Mouse (Mus musculus): ENCODE measurements at regions not wholly inside any gene's neighbourhood (a gene's known extent, or its start where the extent isn't known, plus 50 kb on each side); places are given as distances from the start of the nearest gene placed in this dataset.

GRCm38 (mm10) chr14:76868131-76868530 is 168.4 kb upstream of the Ccdc122 start:
- Histone ChIP-seq H3K36me3 (replicated peaks; ENCODE audit: control insufficient read depth, insufficient read depth, low read depth) (no peaks in the 10 kb centered on the region), H3K4me3 (ENCODE audit: insufficient read depth in 1 of 2, low read depth in 2 of 2, low read length in 2 of 2) (no peak overlapping the region), H3K27me3 (ENCODE audit: control insufficient read depth, insufficient read depth, low read length) (no peaks in the 10 kb centered on the region), H3K9me3 (ENCODE audit: control insufficient read depth, low read length) (no peaks in the 10 kb centered on the region), H3K27ac (no peak overlapping the region), H3K9ac (replicated peaks) (no peak overlapping the region), H3K4me1 (replicated peaks; ENCODE audit: control insufficient read depth in 2 of 2, insufficient read depth in 2 of 2, low read length in 1 of 2) (no peaks in the 10 kb centered on the region), H3K4me2 (ENCODE audit: low read depth) (no peak overlapping the region)
- WGBS (ENCODE audit: insufficient replicate concordance), result 63% methylated on average over 5 of the region's 5 CpGs
- ATAC-seq (ENCODE audit: insufficient read depth) (no peak), DNase-seq (ENCODE audit: low read depth in 3 of 3, low spot score in 3 of 3) (no peak)
- no peak for TF ChIP-seq CTCF (IDR thresholded peaks at IDR 0.05; ENCODE audit: low read depth)
- no peak for TF ChIP-seq EP300 (IDR thresholded peaks at IDR 0.05; ENCODE audit: low read depth)

GRCm38 (mm10) chr14:76864664-76865063 is 171.9 kb upstream of the Ccdc122 start:
- 58% methylated on average over 4 of the region's 4 CpGs for WGBS (ENCODE audit: insufficient replicate concordance)
- Histone ChIP-seq H3K4me3 (ENCODE audit: insufficient read depth in 1 of 2, low read depth in 2 of 2, low read length in 2 of 2) (no peak overlapping the region), H3K4me1 (replicated peaks; ENCODE audit: control insufficient read depth in 2 of 2, insufficient read depth in 2 of 2, low read length in 1 of 2) (no peaks in the 10 kb centered on the region), H3K9ac (replicated peaks) (no peak overlapping the region), H3K27ac (no peak overlapping the region), H3K27me3 (ENCODE audit: control insufficient read depth, insufficient read depth, low read length) (no peaks in the 10 kb centered on the region), H3K4me2 (ENCODE audit: low read depth) (no peak overlapping the region), H3K9me3 (ENCODE audit: control insufficient read depth, low read length) (no peaks in the 10 kb centered on the region), H3K36me3 (replicated peaks; ENCODE audit: control insufficient read depth, insufficient read depth, low read depth) (no peaks in the 10 kb centered on the region)
- no peak for ATAC-seq (ENCODE audit: insufficient read depth)
- TF ChIP-seq EP300 (IDR thresholded peaks at IDR 0.05; ENCODE audit: low read depth) (no peak), CTCF (IDR thresholded peaks at IDR 0.05; ENCODE audit: low read depth) (no peak)
- DNase-seq (ENCODE audit: low read depth in 3 of 3, low spot score in 3 of 3), result no peak

- no peaks in the 10 kb centered on the region for H3K27me3 ChIP-seq (ENCODE audit: control insufficient read depth, insufficient read depth, low read length)
- DNase-seq (ENCODE audit: low read depth in 3 of 3, low spot score in 3 of 3) (no peak), ATAC-seq (ENCODE audit: insufficient read depth) (no peak)
- no peaks in the 10 kb centered on the region for H3K36me3 ChIP-seq (replicated peaks; ENCODE audit: control insufficient read depth, insufficient read depth, low read depth)
- no peaks in the 10 kb centered on the region for H3K9me3 ChIP-seq (ENCODE audit: control insufficient read depth, low read length)
- no peak overlapping the region for H3K9ac ChIP-seq (replicated peaks)
- no peaks in the 10 kb centered on the region for H3K4me1 ChIP-seq (replicated peaks; ENCODE audit: control insufficient read depth in 2 of 2, insufficient read depth in 2 of 2, low read length in 1 of 2)
- H3K4me2 ChIP-seq (ENCODE audit: low read depth), result no peak overlapping the region
- no peak overlapping the region for H3K4me3 ChIP-seq (ENCODE audit: insufficient read depth in 1 of 2, low read depth in 2 of 2, low read length in 2 of 2)
- TF ChIP-seq EP300 (IDR thresholded peaks at IDR 0.05; ENCODE audit: low read depth), result no peak
- no peak for TF ChIP-seq CTCF (IDR thresholded peaks at IDR 0.05; ENCODE audit: low read depth)
- WGBS (ENCODE audit: insufficient replicate concordance), result 60% methylated on average over 13 of the region's 13 CpGs
- no peak overlapping the region for H3K27ac ChIP-seq
Measured at GRCm38 (mm10) chr14:76863035-76863706, 173.4 kb upstream of the Ccdc122 start.

- Histone ChIP-seq H3K9me3 (ENCODE audit: control insufficient read depth, low read length) (no peaks in the 10 kb centered on the region), H3K4me1 (replicated peaks; ENCODE audit: control insufficient read depth in 2 of 2, insufficient read depth in 2 of 2, low read length in 1 of 2) (peaks cover 3 to 8% of the 10 kb centered on the region in 2 experiments; a peak in 3 of 4 replicates), H3K4me3 (ENCODE audit: insufficient read depth in 1 of 2, low read depth in 2 of 2, low read length in 2 of 2) (no peak overlapping the region), H3K4me2 (ENCODE audit: low read depth) (no peak overlapping the region), H3K27ac (no peak overlapping the region), H3K36me3 (replicated peaks; ENCODE audit: control insufficient read depth, insufficient read depth, low read depth) (no peaks in the 10 kb centered on the region), H3K9ac (replicated peaks) (no peak overlapping the region), H3K27me3 (ENCODE audit: control insufficient read depth, insufficient read depth, low read length) (no peaks in the 10 kb centered on the region)
- TF ChIP-seq EP300 (IDR thresholded peaks at IDR 0.05; ENCODE audit: low read depth), result no peak
- TF ChIP-seq CTCF (IDR thresholded peaks at IDR 0.05; ENCODE audit: low read depth), result no peak
- 63% methylated on average over 5 of the region's 5 CpGs for WGBS (ENCODE audit: insufficient replicate concordance)
- DNase-seq (ENCODE audit: low read depth in 3 of 3, low spot score in 3 of 3), result no peak
- no peak for ATAC-seq (ENCODE audit: insufficient read depth)
Measured at GRCm38 (mm10) chr14:76858396-76858795, 178.2 kb upstream of the Ccdc122 start.

GRCm38 (mm10) chr14:76857196-76857773 is 179.3 kb upstream of the Ccdc122 start:
- Histone ChIP-seq H3K9me3 (ENCODE audit: control insufficient read depth, low read length) (no peaks in the 10 kb centered on the region), H3K4me2 (ENCODE audit: low read depth) (no peak overlapping the region), H3K9ac (replicated peaks) (no peak overlapping the region), H3K4me3 (ENCODE audit: insufficient read depth in 1 of 2, low read depth in 2 of 2, low read length in 2 of 2) (no peak overlapping the region), H3K36me3 (replicated peaks; ENCODE audit: control insufficient read depth, insufficient read depth, low read depth) (no peaks in the 10 kb centered on the region), H3K4me1 (replicated peaks; ENCODE audit: control insufficient read depth in 2 of 2, insufficient read depth in 2 of 2, low read length in 1 of 2) (peaks cover 4 to 12% of the 10 kb centered on the region in 2 experiments; a peak in 3 of 4 replicates), H3K27me3 (ENCODE audit: control insufficient read depth, insufficient read depth, low read length) (no peaks in the 10 kb centered on the region), H3K27ac (no peak overlapping the region)
- ATAC-seq (ENCODE audit: insufficient read depth) (no peak), DNase-seq (ENCODE audit: low read depth in 3 of 3, low spot score in 3 of 3) (no peak)
- TF ChIP-seq CTCF (IDR thresholded peaks at IDR 0.05; ENCODE audit: low read depth) (no peak), EP300 (IDR thresholded peaks at IDR 0.05; ENCODE audit: low read depth) (no peak)
- WGBS (ENCODE audit: insufficient replicate concordance), result 12% methylated on average over 10 of the region's 10 CpGs

Data from liver, embryonic 14.5 days (tissue).